Mouse (Mus musculus) lung, postnatal 36 days (tissue): ENCODE measurements around the gene Six4.
"Not testable (repeated sequence)": the region's sequence is repeated elsewhere in the genome, so short reads cannot be mapped to it uniquely, and the experiment has no call there.

ENCODE experiments used
- DNase-seq: peaks from one replicate; pipeline ENCODE4 v3.0.0; 2022; ENCODE audit warnings: mixed read lengths

Gene Six4

DNA sequence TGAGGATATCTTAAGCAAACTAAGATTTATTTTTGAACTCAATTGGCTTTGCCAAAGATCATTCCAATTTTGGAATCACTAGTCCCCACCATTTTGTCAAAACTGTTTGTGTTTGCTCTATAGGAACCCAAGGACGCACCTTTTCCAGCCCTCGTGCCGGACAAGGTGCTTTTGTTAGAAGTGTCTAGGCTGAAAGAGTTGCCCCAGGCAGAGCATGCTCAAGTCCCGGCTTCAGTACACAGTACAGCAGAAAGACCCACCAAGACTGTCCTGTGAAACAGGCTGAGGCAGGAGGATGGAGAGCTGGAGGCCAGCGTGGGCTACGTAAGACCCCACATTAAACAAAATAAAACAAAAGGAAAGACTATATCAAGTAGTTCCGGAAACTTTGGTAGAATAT is 26.2 kb downstream of the Six4 start:
- no peak for DNase-seq

- DNase-seq = no peak
Measured at GRCm38 (mm10) chr12:73085739-73086630, 27.3 kb downstream of the Six4 start.

GRCm38 (mm10) chr12:73083773-73084172 is 29.5 kb downstream of the Six4 start:
- DNase-seq = no peak

- not testable (repeated sequence) for DNase-seq
Measured at GRCm38 (mm10) chr12:73081828-73082227, 31.4 kb downstream of the Six4 start.

GRCm38 (mm10) chr12:73060805-73061410 is 52.3 kb downstream of the Six4 start:
- DNase-seq = peak; percentile 43

DNA sequence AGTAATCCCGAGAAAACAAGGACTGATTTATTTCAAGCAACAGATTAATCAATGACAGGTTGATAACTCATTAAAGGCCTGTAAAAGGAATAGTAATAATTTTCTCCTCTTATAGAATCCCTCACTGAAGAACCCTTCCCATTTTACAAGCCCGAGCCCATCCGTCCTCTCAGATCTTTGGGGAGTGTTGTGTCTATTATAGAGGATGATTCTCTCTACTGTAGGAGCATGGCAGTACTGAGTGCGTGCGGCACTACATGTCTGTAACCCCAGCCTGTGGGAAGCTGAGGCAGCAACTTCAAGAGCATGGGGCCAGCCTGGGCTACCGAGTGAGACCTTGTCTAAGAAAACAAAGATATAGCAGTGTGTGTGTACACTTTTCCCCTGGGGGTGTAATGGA is 55.8 kb downstream of the Six4 start:
- DNase-seq = no peak

DNA sequence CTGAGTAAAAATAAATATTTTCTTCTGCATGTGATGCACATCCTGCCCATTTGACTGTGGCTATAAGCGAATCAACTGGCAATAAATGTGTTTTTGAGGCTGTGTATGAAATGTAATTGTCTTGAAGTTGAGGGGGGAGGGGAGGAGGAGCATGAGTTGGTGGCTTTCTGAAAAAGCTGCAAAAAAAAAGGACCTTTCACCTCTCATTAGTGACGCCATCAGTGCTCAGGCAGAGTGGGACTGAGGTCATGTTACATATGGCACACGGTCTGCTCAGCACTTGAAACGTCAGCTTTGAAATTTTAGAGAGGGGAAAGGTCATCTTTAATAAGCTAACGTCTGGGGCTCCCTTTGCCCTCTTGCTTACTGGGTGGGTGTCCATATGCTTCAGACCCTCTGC is 57.8 kb downstream of the Six4 start:
- DNase-seq = no peak

GRCm38 (mm10) chr12:73054576-73055185 is 58.6 kb downstream of the Six4 start:
- DNase-seq = no peak

GRCm38 (mm10) chr12:73053668-73054241 is 59.5 kb downstream of the Six4 start, which contains the start of gene Six1:
TSS of gene Six1 (minus strand) at chr12:73053887.
- peak; percentile 89 for DNase-seq

GRCm38 (mm10) chr12:73052651-73053591 is 60.3 kb downstream of the Six4 start:
- DNase-seq = no peak

GRCm38 (mm10) chr12:73052036-73052650 is 61.1 kb downstream of the Six4 start:
- DNase-seq = no peak

DNA sequence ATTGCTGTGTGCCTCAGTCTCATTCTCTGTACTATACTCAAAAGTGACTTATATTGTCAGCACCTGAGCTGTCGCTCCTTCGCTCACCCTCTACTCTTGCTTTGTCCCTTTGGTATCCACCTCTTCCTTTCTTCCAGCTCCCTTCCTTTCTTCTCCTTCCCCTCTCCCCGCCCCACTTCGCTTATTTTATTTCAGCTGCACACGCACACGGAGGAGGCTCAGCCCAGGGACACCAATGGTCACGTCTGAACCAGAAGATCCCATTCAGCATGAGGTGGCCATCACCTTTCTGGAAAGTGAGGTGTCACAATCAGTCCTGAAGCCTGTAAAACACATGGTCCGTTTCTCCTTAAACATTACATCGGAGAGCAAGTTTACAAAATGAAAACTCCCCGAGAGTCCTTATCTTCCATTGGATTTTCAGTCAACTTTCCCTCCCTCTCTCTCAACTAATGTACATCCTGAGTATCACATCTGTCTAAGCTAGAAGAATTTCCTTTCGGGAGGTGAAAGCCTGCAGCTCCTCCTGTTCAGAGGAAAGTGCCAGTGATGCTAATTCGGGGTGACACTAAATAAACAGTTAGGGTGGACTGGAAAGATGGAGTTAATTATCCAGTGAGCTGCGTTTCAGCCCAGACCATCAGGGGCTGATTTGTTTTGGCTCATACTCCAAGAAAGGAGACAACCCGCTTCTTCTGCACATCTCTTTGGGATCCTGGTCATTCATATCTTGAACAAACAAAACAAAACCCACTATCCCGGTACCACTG is 62.3 kb downstream of the Six4 start:
- no peak for DNase-seq

GRCm38 (mm10) chr12:73050305-73050704 is 63.0 kb downstream of the Six4 start:
- DNase-seq = no peak
